Mouse (Mus musculus): ENCODE data around the gene Hdac9. TPM values are rescaled to one million over a fixed set of nuclear protein-coding genes. Genes with fewer than 3 reads are reported as not detected.

The Hdac9 gene
- polyA plus RNA-seq, 1 experiment from 2014 or later: 10.1 TPM

GRCm38 (mm10) chr12:34431832-34432231, 485.1 kb downstream of the Hdac9 start:
- Histone ChIP-seq H3K27ac (no peak overlapping the region), H3K36me3 (no peaks in the 10 kb centered on the region; the same call in 1 of the 2 replicates), H3K27me3 (ENCODE audit: insufficient read depth, poor library complexity, severe bottlenecking) (no peaks in the 10 kb centered on the region), H3K9me3 (no peaks in the 10 kb centered on the region), H3K4me3 (no peak overlapping the region), H3K4me1 (replicated peaks) (no peaks in the 10 kb centered on the region)
- no peak for DNase-seq (ENCODE audit: low spot score)
- 78% methylated on average over 5 of the region's 5 CpGs for WGBS

GRCm38 (mm10) chr12:34425468-34425867, 491.4 kb downstream of the Hdac9 start:
- no peaks in the 10 kb centered on the region for H3K27me3 ChIP-seq (ENCODE audit: insufficient read depth, poor library complexity, severe bottlenecking)
- H3K4me1 ChIP-seq (replicated peaks): no peaks in the 10 kb centered on the region
- no peak overlapping the region for H3K27ac ChIP-seq
- no peaks in the 10 kb centered on the region for H3K9me3 ChIP-seq
- no peak overlapping the region for H3K4me3 ChIP-seq
- DNase-seq (ENCODE audit: low spot score): no peak
- H3K36me3 ChIP-seq: no peaks in the 10 kb centered on the region; the same call in 1 of the 2 replicates
- 86% methylated on average over 2 of the region's 2 CpGs for WGBS

- 81% methylated on average over 3 of the region's 3 CpGs for WGBS
- H3K4me1 ChIP-seq (replicated peaks): no peaks in the 10 kb centered on the region
- no peaks in the 10 kb centered on the region for H3K9me3 ChIP-seq
- no peak overlapping the region for H3K27ac ChIP-seq
- no peak overlapping the region for H3K4me3 ChIP-seq
- H3K36me3 ChIP-seq: no peaks in the 10 kb centered on the region
- DNase-seq (ENCODE audit: low spot score): no peak
- H3K27me3 ChIP-seq (ENCODE audit: insufficient read depth, poor library complexity, severe bottlenecking): no peaks in the 10 kb centered on the region
Measured at GRCm38 (mm10) chr12:34408139-34408538, 508.8 kb downstream of the Hdac9 start.

- DNase-seq (ENCODE audit: low spot score): no peak
- no peaks in the 10 kb centered on the region for H3K9me3 ChIP-seq
- H3K4me3 ChIP-seq: no peak overlapping the region
- H3K27ac ChIP-seq: no peak overlapping the region
- 85% methylated on average over 3 of the region's 3 CpGs for WGBS
- H3K36me3 ChIP-seq: no peaks in the 10 kb centered on the region
- H3K27me3 ChIP-seq (ENCODE audit: insufficient read depth, poor library complexity, severe bottlenecking): no peaks in the 10 kb centered on the region
- no peaks in the 10 kb centered on the region for H3K4me1 ChIP-seq (replicated peaks)
Measured at GRCm38 (mm10) chr12:34407143-34407542, 509.8 kb downstream of the Hdac9 start.

- Histone ChIP-seq H3K27me3 (ENCODE audit: insufficient read depth, poor library complexity, severe bottlenecking) (no peaks in the 10 kb centered on the region), H3K9me3 (no peaks in the 10 kb centered on the region), H3K4me3 (no peak overlapping the region), H3K4me1 (replicated peaks) (no peaks in the 10 kb centered on the region), H3K36me3 (no peaks in the 10 kb centered on the region), H3K27ac (no peak overlapping the region)
- WGBS: 94% methylated on average over 7 of the region's 7 CpGs
- DNase-seq (ENCODE audit: low spot score): no peak
Measured at GRCm38 (mm10) chr12:34402065-34402464, 514.8 kb downstream of the Hdac9 start.

GRCm38 (mm10) chr12:34398611-34399010, 518.3 kb downstream of the Hdac9 start:
- Histone ChIP-seq H3K4me3 (no peak overlapping the region), H3K27me3 (ENCODE audit: insufficient read depth, poor library complexity, severe bottlenecking) (no peaks in the 10 kb centered on the region), H3K36me3 (no peaks in the 10 kb centered on the region), H3K27ac (no peak overlapping the region), H3K9me3 (no peaks in the 10 kb centered on the region), H3K4me1 (replicated peaks) (no peaks in the 10 kb centered on the region)
- WGBS: 92% methylated on average over 10 of the region's 10 CpGs
- DNase-seq (ENCODE audit: low spot score): no peak

GRCm38 (mm10) chr12:34394342-34394741, 522.6 kb downstream of the Hdac9 start:
- H3K36me3 ChIP-seq: peaks cover 4% of the 10 kb centered on the region; the same call in 1 of the 2 replicates
- WGBS: 74% methylated on average over 3 of the region's 3 CpGs

GRCm38 (mm10) chr12:34379681-34380080, 537.2 kb downstream of the Hdac9 start:
- no peaks in the 10 kb centered on the region for H3K27me3 ChIP-seq (ENCODE audit: insufficient read depth, poor library complexity, severe bottlenecking)

More at GRCm38 (mm10) chr12:34394342-34394741, 522.6 kb downstream of the Hdac9 start:
- no peak overlapping the region for H3K4me3 ChIP-seq
- no peaks in the 10 kb centered on the region for H3K4me1 ChIP-seq (replicated peaks)
- H3K27me3 ChIP-seq (ENCODE audit: insufficient read depth, poor library complexity, severe bottlenecking): no peaks in the 10 kb centered on the region
- no peak overlapping the region for H3K27ac ChIP-seq
- DNase-seq (ENCODE audit: low spot score): no peak
- no peaks in the 10 kb centered on the region for H3K9me3 ChIP-seq

GRCm38 (mm10) chr12:34378637-34379036, 538.3 kb downstream of the Hdac9 start:
- Histone ChIP-seq H3K4me3 (no peak overlapping the region), H3K36me3 (no peaks in the 10 kb centered on the region), H3K27ac (no peak overlapping the region), H3K9me3 (no peaks in the 10 kb centered on the region), H3K27me3 (ENCODE audit: insufficient read depth, poor library complexity, severe bottlenecking) (no peaks in the 10 kb centered on the region), H3K4me1 (replicated peaks) (peaks cover 8% of the 10 kb centered on the region; the same call in 1 of the 2 replicates)
- 85% methylated on average over 4 of the region's 4 CpGs for WGBS
- DNase-seq (ENCODE audit: low spot score): no peak

More at GRCm38 (mm10) chr12:34379681-34380080, 537.2 kb downstream of the Hdac9 start:
- no peak overlapping the region for H3K27ac ChIP-seq
- no peaks in the 10 kb centered on the region for H3K36me3 ChIP-seq
- H3K4me1 ChIP-seq (replicated peaks): peaks cover 8% of the 10 kb centered on the region; the same call in 1 of the 2 replicates
- no peak overlapping the region for H3K4me3 ChIP-seq
- H3K9me3 ChIP-seq: no peaks in the 10 kb centered on the region
- DNase-seq (ENCODE audit: low spot score): no peak
- 61% methylated on average over 1 of the region's 1 CpGs for WGBS

- no peak overlapping the region for H3K27ac ChIP-seq
- H3K9me3 ChIP-seq: no peaks in the 10 kb centered on the region
- H3K27me3 ChIP-seq (ENCODE audit: insufficient read depth, poor library complexity, severe bottlenecking): no peaks in the 10 kb centered on the region
- 10% methylated on average over 6 of the region's 6 CpGs for WGBS
- DNase-seq (ENCODE audit: low spot score): no peak
- H3K4me3 ChIP-seq: no peak overlapping the region
- H3K4me1 ChIP-seq (replicated peaks): peaks cover 4% of the 10 kb centered on the region; the same call in 1 of the 2 replicates
- no peaks in the 10 kb centered on the region for H3K36me3 ChIP-seq
Measured at GRCm38 (mm10) chr12:34351906-34352305, 565.0 kb downstream of the Hdac9 start.

GRCm38 (mm10) chr12:34347529-34347928, 569.4 kb downstream of the Hdac9 start:
- no peak for DNase-seq (ENCODE audit: low spot score)
- no peaks in the 10 kb centered on the region for H3K27me3 ChIP-seq (ENCODE audit: insufficient read depth, poor library complexity, severe bottlenecking)
- no peaks in the 10 kb centered on the region for H3K9me3 ChIP-seq
- no peak overlapping the region for H3K27ac ChIP-seq
- 81% methylated on average over 2 of the region's 2 CpGs for WGBS
- peaks cover 4% of the 10 kb centered on the region; the same call in 1 of the 2 replicates for H3K4me1 ChIP-seq (replicated peaks)
- H3K36me3 ChIP-seq: no peaks in the 10 kb centered on the region
- no peak overlapping the region for H3K4me3 ChIP-seq

GRCm38 (mm10) chr12:34342761-34343160, 574.1 kb downstream of the Hdac9 start:
- H3K9me3 ChIP-seq: no peaks in the 10 kb centered on the region
- H3K4me1 ChIP-seq (replicated peaks): no peaks in the 10 kb centered on the region
- no peak overlapping the region for H3K27ac ChIP-seq
- no peak overlapping the region for H3K4me3 ChIP-seq
- no peak for DNase-seq (ENCODE audit: low spot score)
- 64% methylated on average over 2 of the region's 2 CpGs for WGBS
- no peaks in the 10 kb centered on the region for H3K27me3 ChIP-seq (ENCODE audit: insufficient read depth, poor library complexity, severe bottlenecking)
- H3K36me3 ChIP-seq: no peaks in the 10 kb centered on the region

GRCm38 (mm10) chr12:34338886-34339285, 578.0 kb downstream of the Hdac9 start:
- Histone ChIP-seq H3K27ac (no peak overlapping the region), H3K9me3 (no peaks in the 10 kb centered on the region), H3K36me3 (no peaks in the 10 kb centered on the region), H3K4me3 (no peak overlapping the region), H3K4me1 (replicated peaks) (peaks cover 4% of the 10 kb centered on the region), H3K27me3 (ENCODE audit: insufficient read depth, poor library complexity, severe bottlenecking) (no peaks in the 10 kb centered on the region)
- WGBS: 87% methylated on average over 4 of the region's 4 CpGs
- no peak for DNase-seq (ENCODE audit: low spot score)

Data from hindbrain, embryonic 10.5 days (tissue).